Mouse (Mus musculus): ENCODE data around the gene Scaf4. TPM values are rescaled to one million over a fixed set of nuclear protein-coding genes. Genes with fewer than 3 reads are reported as not detected.

Gene Scaf4
- total RNA-seq, 2 experiments from 2014 or later: 48.2 to 51.3 TPM

GRCm38 (mm10) chr16:90210717-90211116 lies 73.6 kb downstream of the Scaf4 start:
- no peak for DNase-seq (ENCODE audit: extremely low spot score in 1 of 2, low spot score in 2 of 2)
- TF ChIP-seq CTCF (IDR thresholded peaks at IDR 0.05): no peak
- intact Hi-C loops (cut with DNase I): no loop called here

GRCm38 (mm10) chr16:90208996-90209395 lies 75.3 kb downstream of the Scaf4 start:
- no peak overlapping the region for H3K27ac ChIP-seq
- no peak overlapping the region for H3K4me3 ChIP-seq
- DNase-seq (ENCODE audit: extremely low spot score in 1 of 2, low spot score in 2 of 2): no peak
- intact Hi-C loops (cut with DNase I): no loop called here
- no peak for TF ChIP-seq CTCF (IDR thresholded peaks at IDR 0.05)

More at GRCm38 (mm10) chr16:90210717-90211116, 73.6 kb downstream of the Scaf4 start:
- H3K4me3 ChIP-seq: no peak overlapping the region
- H3K27ac ChIP-seq: no peak overlapping the region

GRCm38 (mm10) chr16:90204868-90205267 lies 79.4 kb downstream of the Scaf4 start:
- H3K4me3 ChIP-seq: no peak overlapping the region
- H3K27ac ChIP-seq: no peak overlapping the region
- DNase-seq (ENCODE audit: extremely low spot score in 1 of 2, low spot score in 2 of 2): no peak
- no peak for TF ChIP-seq CTCF (IDR thresholded peaks at IDR 0.05)
- intact Hi-C loops (cut with DNase I): no loop called here

DNA sequence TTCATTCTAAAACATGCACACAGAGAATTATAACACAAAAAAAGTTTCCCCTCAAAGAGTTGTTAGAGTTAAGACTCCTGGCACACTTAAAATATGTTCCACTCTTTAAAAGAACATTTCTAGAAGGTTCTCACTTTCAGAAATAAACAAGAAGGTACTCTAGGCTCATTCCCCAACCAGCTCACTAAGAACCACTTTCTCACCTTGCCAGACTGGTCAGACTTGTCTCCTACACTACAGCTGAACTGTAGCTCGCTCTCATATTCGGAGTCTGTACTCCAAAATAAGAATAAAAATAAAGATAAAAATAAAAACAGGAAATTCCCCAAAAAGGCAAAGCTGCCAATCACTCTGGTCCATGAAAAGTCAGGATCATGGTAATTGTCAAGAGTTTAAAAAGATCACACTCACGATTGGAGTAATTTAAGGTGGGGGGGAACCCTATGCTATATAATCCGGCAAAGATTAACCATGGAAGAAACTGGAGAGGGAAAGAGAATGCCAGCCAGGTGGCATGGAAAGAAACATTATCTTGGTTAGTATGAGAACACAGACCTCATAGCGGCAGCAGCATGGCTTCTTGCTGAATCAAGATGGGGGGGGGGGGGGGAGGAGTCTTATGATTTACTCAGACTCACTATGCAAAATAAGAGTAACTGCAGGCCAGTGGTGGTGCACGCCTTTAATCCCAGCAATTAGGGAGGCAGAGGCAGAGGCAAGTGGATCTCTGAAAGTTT lies 80.9 kb downstream of the Scaf4 start:
- no peak for DNase-seq (ENCODE audit: extremely low spot score in 1 of 2, low spot score in 2 of 2)
- Histone ChIP-seq H3K27ac (no peak overlapping the region), H3K4me3 (no peak overlapping the region)
- TF ChIP-seq CTCF (IDR thresholded peaks at IDR 0.05): no peak
- intact Hi-C loops (cut with DNase I): no loop called here

GRCm38 (mm10) chr16:90202140-90202539 lies 82.2 kb downstream of the Scaf4 start:
- no peak for TF ChIP-seq CTCF (IDR thresholded peaks at IDR 0.05)
- no peak overlapping the region for H3K27ac ChIP-seq
- H3K4me3 ChIP-seq: no peak overlapping the region
- intact Hi-C loops (cut with DNase I): no loop called here
- DNase-seq (ENCODE audit: extremely low spot score in 1 of 2, low spot score in 2 of 2): no peak

DNA sequence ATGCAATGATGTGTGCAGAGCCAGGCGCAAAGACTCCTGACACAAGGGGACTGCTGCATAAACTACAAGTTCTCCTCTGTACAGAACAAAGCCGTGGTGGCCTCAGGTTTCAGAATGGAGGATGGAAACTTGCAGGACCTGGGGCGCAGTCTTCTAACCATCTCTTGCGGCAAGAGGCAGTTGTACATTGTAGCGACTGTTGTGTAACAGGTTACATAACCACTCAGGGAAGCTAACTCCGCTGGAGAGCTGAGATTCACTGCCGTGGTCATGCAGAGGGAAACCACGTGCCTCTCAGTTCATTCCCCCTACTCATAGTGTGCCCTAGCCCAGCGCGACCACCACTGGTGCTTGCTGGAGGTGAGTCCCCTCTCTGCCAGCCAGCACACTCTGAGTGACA lies 85.1 kb downstream of the Scaf4 start:
- no peak for DNase-seq (ENCODE audit: extremely low spot score in 1 of 2, low spot score in 2 of 2)
- Histone ChIP-seq H3K27ac (no peak overlapping the region), H3K4me3 (no peak overlapping the region)
- intact Hi-C loops (cut with DNase I): no loop called here
- TF ChIP-seq CTCF (IDR thresholded peaks at IDR 0.05): no peak

GRCm38 (mm10) chr16:90198626-90199025 lies 85.7 kb downstream of the Scaf4 start:
- no peak for TF ChIP-seq CTCF (IDR thresholded peaks at IDR 0.05)
- no peak overlapping the region for H3K27ac ChIP-seq
- DNase-seq (ENCODE audit: extremely low spot score in 1 of 2, low spot score in 2 of 2): no peak
- intact Hi-C loops (cut with DNase I): no loop called here
- H3K4me3 ChIP-seq: no peak overlapping the region

DNA sequence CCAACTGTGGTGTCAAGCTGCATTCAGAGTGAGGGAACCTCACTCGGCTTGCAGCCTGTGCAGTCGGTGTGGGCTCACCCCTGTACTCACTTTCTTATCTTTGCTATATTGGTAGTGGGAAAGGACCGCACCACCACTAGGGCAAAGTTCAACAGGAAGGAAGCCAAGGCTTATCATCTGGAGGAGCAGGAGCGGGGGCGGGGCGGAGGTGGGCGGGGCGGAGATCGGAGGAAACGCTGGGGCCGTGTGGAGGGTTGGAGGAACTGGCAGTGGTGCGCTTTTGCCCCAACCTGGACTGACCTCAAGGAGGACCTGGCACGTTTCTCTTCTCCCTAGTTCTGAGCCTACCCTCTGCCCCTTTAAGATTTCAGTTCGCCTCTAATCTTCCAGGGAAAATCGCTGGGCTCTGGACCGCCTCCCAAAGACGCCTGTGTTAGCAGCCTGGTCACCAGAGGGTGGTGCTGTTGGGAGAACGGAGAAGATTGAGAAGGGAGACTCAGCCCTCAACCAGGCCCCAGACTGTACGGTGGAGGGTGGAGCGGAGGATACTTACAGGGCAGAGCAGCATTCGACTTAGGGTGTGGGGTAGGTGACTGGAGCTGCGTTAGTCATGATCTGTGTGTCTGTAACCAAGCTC lies 86.8 kb downstream of the Scaf4 start:
- TF ChIP-seq CTCF (IDR thresholded peaks at IDR 0.05): peak; percentile 65
- H3K27ac ChIP-seq: no peak overlapping the region
- intact Hi-C loops (cut with DNase I): no loop called here
- peak; percentile 51 to 54 for DNase-seq (ENCODE audit: extremely low spot score in 1 of 2, low spot score in 2 of 2)
- H3K4me3 ChIP-seq: peak overlapping the region; percentile 37

DNA sequence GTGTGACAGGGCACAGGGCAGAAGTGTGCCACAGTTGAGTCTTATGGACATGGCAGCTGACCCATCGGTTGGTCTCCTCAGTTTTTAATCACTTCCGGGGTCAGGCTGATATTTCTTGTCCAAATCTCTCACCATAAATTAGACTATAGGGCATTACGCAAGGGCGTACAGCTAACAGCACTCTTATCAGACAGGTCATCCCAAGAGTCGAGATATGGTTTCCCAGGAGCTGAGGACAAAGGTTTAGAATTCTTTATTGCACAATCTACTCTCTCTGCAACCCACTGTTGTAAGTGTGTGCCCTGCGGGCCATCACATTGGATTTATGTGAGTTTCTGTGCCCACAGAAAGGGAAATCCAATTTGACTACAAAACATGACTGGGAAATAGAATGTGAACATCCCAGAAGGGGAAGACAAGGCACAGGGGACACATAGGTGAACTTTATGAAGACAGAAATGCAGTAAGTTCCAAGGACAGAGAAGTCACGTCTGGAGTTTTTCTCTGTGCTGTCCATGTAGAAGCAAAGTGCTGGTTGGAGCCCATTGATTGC lies 87.5 kb downstream of the Scaf4 start:
- DNase-seq (ENCODE audit: extremely low spot score in 1 of 2, low spot score in 2 of 2): no peak
- no peak for TF ChIP-seq CTCF (IDR thresholded peaks at IDR 0.05)
- Histone ChIP-seq H3K27ac (no peak overlapping the region), H3K4me3 (no peak overlapping the region)
- intact Hi-C loops (cut with DNase I): no loop called here

GRCm38 (mm10) chr16:90193719-90194118 lies 90.6 kb downstream of the Scaf4 start:
- intact Hi-C loops (cut with DNase I): no loop called here
- TF ChIP-seq CTCF (IDR thresholded peaks at IDR 0.05): no peak
- no peak overlapping the region for H3K27ac ChIP-seq

GRCm38 (mm10) chr16:90191289-90191688 lies 93.0 kb downstream of the Scaf4 start:
- intact Hi-C loops (cut with DNase I): no loop called here
- Histone ChIP-seq H3K4me3 (no peak overlapping the region), H3K27ac (no peak overlapping the region)
- TF ChIP-seq CTCF (IDR thresholded peaks at IDR 0.05): no peak
- no peak for DNase-seq (ENCODE audit: extremely low spot score in 1 of 2, low spot score in 2 of 2)

More at GRCm38 (mm10) chr16:90193719-90194118, 90.6 kb downstream of the Scaf4 start:
- DNase-seq (ENCODE audit: extremely low spot score in 1 of 2, low spot score in 2 of 2): no peak
- no peak overlapping the region for H3K4me3 ChIP-seq

DNA sequence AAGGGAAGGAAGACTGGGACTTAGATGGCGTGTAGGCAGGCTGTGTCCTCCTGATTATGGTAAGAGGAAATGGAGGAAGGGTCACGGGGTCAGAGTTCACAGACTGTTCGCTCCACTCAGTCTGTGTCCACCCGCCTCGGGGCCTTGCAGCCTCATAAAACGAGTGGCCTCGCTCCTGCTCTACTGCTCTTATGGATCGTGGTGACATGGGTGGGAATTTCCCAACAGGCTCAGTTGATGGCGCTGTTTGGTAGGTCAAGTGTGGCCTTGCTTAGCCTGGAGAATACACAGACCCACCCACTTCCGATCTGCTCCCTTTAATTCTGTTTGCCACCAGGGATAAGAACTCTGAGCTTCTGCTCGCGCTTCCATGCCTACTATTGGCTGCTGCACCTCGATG lies 96.8 kb downstream of the Scaf4 start:
- intact Hi-C loops (cut with DNase I): loop anchor here (5.0 kb wide), 1 partner anchor 245 kb away; no protein-coding TSS in a partner anchor
- no peak for DNase-seq (ENCODE audit: extremely low spot score in 1 of 2, low spot score in 2 of 2)
- peak; percentile 28 for TF ChIP-seq CTCF (IDR thresholded peaks at IDR 0.05)
- H3K27ac ChIP-seq: no peak overlapping the region
- H3K4me3 ChIP-seq: no peak overlapping the region
